Mouse (Mus musculus) CD8-positive naive resting alpha-beta T cell, adult 57 days (primary cell): ENCODE data around the gene Zfyve21. TPM values are rescaled to one million over a fixed set of nuclear protein-coding genes. Genes with fewer than 3 reads are reported as not detected.

Source experiments
- total RNA-seq: library from RNA; stranded (reverse); gene quantifications from one replicate; pipeline ENCODE4 v1.2.4, GENCODE M21; 2023

Gene Zfyve21
- 2.5 TPM for total RNA-seq

GRCm38 (mm10) chr12:111813766-111814617 is at the start of gene Zfyve21, which contains the start of gene Xrcc3:
TSS of gene Zfyve21 (plus strand) at chr12:111814170.
TSS of gene Xrcc3 (minus strand) at chr12:111813873.

Other genes starting within 250 kb of the Zfyve21 start
- gene Mark3, start 239.6 kb upstream of the Zfyve21 start, total RNA-seq = 71.4 TPM
- gene Ckb, start 141.8 kb upstream of the Zfyve21 start, total RNA-seq = 2.5 TPM
- 23.8 TPM for gene Trmt61a, start 136.1 kb upstream of the Zfyve21 start, total RNA-seq
- 26.9 TPM for gene Bag5, start 100.9 kb upstream of the Zfyve21 start, total RNA-seq
- 23.4 TPM for gene Apopt1, start 100.9 kb upstream of the Zfyve21 start, total RNA-seq
- 70.6 TPM for gene Klc1, start 55.3 kb upstream of the Zfyve21 start, total RNA-seq
- 2.2 TPM for gene Xrcc3, start 297 bp upstream of the Zfyve21 start, total RNA-seq
- 53.2 TPM for gene Ppp1r13b, start 93.9 kb downstream of the Zfyve21 start, total RNA-seq
- 223 TPM for gene Atp5mpl, start 152.8 kb downstream of the Zfyve21 start, total RNA-seq
- gene Tdrd9, start 157.4 kb downstream of the Zfyve21 start, total RNA-seq = not detected
- not detected for gene Rd3l, start 167.1 kb downstream of the Zfyve21 start, total RNA-seq